Mouse (Mus musculus): Measurements from ENCODE around the gene Abcd1.
A peak's percentile ranks its signal among the peaks of the same experiment; 100 is the strongest.
"Not testable (repeated sequence)": the region's sequence is repeated elsewhere in the genome, so short reads cannot be mapped to it uniquely, and the experiment has no call there.

Abcd1 gene

DNA sequence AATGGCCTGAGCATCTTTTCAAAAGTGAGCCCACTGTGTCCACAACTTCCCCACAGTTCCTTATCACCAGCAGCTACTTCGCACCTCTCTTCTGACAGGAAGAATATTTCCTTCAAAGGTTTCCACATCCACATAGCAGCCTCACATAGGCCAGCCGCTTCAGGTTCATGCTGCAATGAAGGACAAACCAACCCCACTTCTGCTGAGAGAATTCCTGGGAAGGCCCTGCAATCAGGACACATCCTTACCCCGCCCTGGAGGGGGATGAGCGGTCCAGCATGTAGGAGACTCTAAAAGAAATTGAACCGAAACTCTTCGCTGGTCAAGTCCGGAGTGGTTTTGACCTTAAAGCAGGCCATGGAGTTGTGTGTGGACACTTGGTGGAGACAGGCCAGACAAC lies 23.4 kb downstream of the Abcd1 start:
- DNase-seq (ENCODE audit: low read depth, low spot score), result not testable (repeated sequence)

DNA sequence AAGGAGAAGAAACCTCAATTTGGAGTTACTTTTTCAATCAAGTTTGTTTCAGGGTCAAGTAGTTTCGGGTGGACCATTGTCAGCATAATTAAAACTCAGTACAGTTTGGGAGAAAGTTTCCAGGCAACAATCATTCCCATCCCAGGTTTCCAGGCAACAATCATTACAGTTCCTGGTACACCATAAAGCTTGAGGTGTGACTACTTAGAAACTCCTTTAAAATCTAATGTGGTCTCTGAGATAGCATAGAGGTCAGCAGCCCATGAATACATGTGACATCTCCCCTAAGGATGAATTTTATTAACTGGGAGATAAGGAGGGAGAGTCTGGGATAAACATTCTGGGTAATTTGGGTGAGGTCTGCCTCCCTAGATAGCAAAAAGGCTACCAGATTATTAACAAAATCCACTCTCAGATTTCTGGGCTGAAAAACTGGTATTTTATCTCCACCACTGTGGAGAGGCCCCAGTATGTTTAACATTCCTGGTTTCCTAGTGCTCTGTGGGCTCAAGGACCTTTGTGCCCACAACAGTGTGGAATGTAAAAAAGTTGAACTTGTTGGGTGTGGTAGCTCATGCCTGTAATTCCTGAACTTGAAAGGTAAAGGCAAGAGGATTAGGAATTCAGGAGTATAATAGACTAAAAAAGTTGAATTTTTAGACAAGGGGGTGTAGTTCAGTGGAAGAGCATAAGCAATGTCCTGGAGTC lies 28.5 kb downstream of the Abcd1 start:
- DNase-seq (ENCODE audit: low read depth, low spot score), result no peak

DNA sequence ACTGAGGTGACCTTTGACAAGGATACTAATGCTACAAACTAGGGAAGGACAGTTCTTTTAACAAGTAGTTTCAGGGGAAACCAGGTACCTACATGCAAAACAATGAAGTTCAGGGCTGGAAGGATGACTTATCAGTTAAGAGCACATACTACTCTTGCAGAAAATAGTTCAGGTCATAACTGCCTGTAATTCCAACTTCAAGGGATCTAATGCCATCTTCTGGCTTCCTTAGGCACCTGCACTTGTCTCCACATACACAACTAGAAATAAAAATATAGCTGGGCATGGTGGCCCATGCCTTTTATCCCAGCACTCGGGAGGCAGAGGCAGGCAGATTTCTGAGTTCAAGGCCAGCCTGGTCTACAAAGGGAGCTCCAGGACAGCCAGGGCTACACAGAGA lies 32.6 kb downstream of the Abcd1 start:
- no peak for DNase-seq (ENCODE audit: low read depth, low spot score)

DNA sequence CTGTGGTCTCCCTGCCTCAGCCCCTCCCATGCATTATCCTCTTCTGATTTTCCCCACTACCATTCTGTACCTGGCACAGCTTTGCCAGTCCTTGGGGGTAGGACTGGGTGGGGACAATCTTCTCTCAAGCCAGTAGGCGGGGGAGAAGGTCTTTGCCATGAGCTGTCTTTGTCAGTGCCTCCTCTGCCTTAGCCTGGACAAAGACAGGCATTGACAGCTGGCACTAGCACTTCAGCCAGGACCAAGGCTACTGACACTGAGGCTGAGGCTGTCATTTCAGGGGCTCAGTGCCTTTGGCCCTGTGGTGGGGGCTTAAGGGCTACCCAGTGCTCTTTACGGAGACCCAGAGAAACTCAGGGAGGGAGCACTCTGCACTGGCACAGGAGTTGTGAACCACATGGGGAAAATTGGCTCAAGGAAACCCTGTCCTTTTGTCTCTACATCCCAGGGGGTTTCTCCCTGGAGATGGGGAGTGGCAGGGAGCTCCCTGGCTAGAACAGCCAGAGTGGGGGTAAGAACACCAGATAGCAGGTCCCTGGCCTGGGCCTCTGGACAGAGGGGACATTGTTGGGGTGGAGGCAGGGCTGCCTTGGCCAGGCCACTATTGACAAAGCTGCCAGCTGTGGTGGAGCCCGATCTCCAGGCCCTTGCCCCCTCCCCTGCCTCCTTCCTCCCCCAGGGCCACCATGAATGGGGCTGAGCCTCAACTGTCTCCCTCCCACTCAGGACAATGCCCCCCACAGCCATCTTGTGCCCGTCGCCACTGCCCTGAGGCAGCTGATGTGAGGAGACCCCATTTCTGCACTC lies 40.1 kb downstream of the Abcd1 start, which contains the start of gene Plxnb3:
TSS of gene Plxnb3 (plus strand) at position 757 of the 807 bp plus-strand sequence.
- no peak for DNase-seq (ENCODE audit: low read depth, low spot score)

DNA sequence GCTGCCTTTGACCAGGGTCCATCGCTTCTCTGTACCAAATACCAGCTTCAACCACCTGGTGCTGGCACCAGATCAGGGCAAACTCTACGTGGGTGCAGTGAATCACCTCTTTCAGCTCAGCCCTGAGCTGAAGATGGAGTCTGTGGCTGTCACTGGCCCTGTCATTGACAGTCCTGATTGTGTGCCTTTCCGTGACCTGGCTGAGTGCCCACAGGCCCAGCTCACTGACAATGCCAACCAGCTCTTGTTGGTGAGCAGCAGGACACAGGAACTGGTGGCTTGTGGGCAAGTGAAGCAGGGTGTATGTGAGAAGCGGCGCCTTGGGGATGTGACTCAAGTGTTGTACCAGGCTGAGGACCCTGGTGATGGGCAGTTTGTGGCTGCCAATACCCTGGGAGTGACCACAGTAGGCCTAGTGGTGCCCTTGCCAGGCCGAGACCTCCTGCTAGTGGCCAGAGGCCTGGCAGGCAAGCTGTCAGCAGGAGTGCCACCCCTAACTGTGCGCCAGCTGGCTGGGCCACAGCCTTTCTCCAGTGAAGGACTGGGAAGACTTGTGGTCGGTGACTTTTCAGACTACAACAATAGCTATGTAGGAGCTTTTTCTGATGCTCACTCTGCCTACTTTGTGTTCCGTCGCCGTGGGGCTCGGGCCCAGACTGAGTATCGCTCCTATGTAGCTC lies 42.4 kb downstream of the Abcd1 start:
- DNase-seq (ENCODE audit: low read depth, low spot score), result no peak

GRCm38 (mm10) chrX:73765311-73765710 lies 48.9 kb downstream of the Abcd1 start:
- peak; percentile 71 for DNase-seq (ENCODE audit: low read depth, low spot score)

GRCm38 (mm10) chrX:73767267-73767666 lies 50.9 kb downstream of the Abcd1 start:
- DNase-seq (ENCODE audit: low read depth, low spot score), result no peak

- peak; percentile 72 for DNase-seq (ENCODE audit: low read depth, low spot score)
Measured at GRCm38 (mm10) chrX:73774168-73774760, 57.9 kb downstream of the Abcd1 start, which contains the start of gene Srpk3. TSS of gene Srpk3 (plus strand) at chrX:73774405.

DNA sequence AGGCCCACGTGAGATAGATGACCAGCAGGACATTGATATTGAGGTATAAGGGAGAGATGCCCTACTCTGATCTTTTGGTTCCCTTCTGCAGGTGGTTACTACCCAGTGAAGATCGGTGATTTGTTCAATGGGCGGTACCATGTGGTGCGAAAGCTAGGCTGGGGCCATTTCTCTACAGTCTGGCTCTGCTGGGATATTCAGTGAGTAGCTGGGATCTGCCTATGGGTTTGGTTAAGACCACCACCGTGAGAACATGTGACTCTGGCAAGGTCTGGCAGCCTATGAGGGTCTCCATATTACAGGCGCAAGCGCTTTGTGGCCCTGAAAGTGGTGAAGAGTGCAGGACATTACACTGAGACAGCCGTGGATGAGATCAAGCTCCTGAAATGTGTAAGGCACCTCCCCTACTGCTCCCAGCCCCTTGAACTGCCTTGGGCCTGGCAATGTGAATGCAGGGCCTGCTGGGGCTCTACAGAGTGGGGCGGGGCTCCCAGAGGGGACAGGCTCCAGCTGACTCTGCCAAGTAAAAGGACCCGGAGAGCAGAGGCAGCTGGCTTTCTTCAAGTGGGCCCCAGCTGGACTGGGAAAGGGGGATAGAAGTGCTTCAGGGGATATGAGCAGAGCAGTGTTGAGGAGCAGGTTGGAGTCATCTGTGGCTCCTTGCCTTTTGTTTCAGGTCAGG lies 58.5 kb downstream of the Abcd1 start:
- peak; percentile 22 for DNase-seq (ENCODE audit: low read depth, low spot score)

DNA sequence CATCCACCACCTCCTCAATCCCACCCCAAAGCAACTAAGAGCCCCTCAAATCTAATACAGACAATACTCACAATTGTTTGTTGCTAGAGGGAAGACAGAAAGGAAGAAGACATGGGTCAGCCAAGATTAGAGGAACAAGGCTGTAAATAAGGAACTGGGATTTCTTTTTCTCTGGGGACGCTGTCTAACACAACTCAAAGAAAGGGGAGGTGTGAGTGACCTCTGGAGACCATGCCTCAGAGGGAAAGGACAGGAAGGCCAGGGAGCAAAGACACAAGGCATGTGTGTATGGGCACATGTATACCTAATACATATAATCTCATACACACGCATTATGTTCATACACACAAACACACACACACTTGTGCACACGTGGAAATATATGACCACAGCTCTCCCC lies 65.8 kb downstream of the Abcd1 start:
- no peak for DNase-seq (ENCODE audit: low read depth, low spot score)

DNA sequence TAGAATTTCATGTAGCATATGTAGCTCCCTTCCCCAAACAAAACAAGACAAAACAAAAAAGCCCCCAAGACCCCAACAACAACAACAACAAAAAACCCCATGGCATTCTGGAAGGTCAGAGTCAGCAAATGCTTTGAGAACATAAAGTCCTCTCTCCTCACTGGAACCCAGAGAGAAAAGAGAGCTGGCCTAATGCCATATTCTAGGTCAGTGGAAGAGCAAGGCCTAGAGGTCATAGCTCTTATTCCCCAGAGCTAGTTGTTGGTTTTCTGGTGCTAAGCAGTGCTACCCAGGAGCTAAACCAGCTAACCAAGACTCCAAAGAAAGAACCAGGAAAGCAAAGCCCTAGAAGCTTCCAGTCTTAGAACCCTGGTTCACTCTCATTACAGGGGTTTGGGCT lies 69.3 kb downstream of the Abcd1 start:
- DNase-seq (ENCODE audit: low read depth, low spot score), result no peak

- peak; percentile 98 for DNase-seq (ENCODE audit: low read depth, low spot score)
Measured at GRCm38 (mm10) chrX:73786364-73787224, 70.2 kb downstream of the Abcd1 start, which contains the start of the genes Idh3g and Ssr4. TSS of gene Idh3g (minus strand) at chrX:73786897. TSS of gene Ssr4 (plus strand) at chrX:73787028.

- no peak for DNase-seq (ENCODE audit: low read depth, low spot score)
Measured at GRCm38 (mm10) chrX:73787225-73787558, 70.8 kb downstream of the Abcd1 start.
